Mouse (Mus musculus) monocyte, adult 5-6 weeks (primary cell): ENCODE data around the gene Atp6v0a4. TPM values are rescaled to one million over a fixed set of nuclear protein-coding genes. Genes with fewer than 3 reads are reported as not detected.

ENCODE experiments used
- ATAC-seq: fragments of 153-309, 156-312 bp; replicated peaks from 2 replicates; pipeline ENCODE4 v1.8.0; 2017; ENCODE audit warnings: mild to moderate bottlenecking; ENCODE audit not compliant: low TSS enrichment, insufficient number of reproducible peaks, severe bottlenecking, poor library complexity, low FRiP score
- total RNA-seq: library from RNA; stranded (forward); fragments of 200-1000, 200-491, 200-594 nt; gene quantifications from 3 replicates; pipeline ENCODE4 v1.2.3, GENCODE M21; 2017

Gene Atp6v0a4
- total RNA-seq, 1 experiment from 2014 or later = not detected

GRCm38 (mm10) chr6:38129883-38130282, 5.5 kb upstream of the Atp6v0a4 start:
- no peak for ATAC-seq

GRCm38 (mm10) chr6:38128115-38128514, 3.7 kb upstream of the Atp6v0a4 start:
- ATAC-seq = no peak

GRCm38 (mm10) chr6:38125462-38125861, 1.1 kb upstream of the Atp6v0a4 start:
- no peak for ATAC-seq

- ATAC-seq = no peak
These were observed 496 bp upstream of the Atp6v0a4 start for GRCm38 (mm10) chr6:38124882-38125281.

GRCm38 (mm10) chr6:38123471-38124206, 747 bp downstream of the Atp6v0a4 start:
- ATAC-seq = no peak

GRCm38 (mm10) chr6:38122791-38123190, 1.6 kb downstream of the Atp6v0a4 start:
- no peak for ATAC-seq

GRCm38 (mm10) chr6:38121843-38122242, 2.5 kb downstream of the Atp6v0a4 start:
- ATAC-seq = no peak

- no peak for ATAC-seq
These were observed 3.6 kb downstream of the Atp6v0a4 start for GRCm38 (mm10) chr6:38120681-38121371.

- ATAC-seq = no peak
These were observed 6.0 kb downstream of the Atp6v0a4 start for GRCm38 (mm10) chr6:38118341-38118740.

GRCm38 (mm10) chr6:38116107-38116770, 8.1 kb downstream of the Atp6v0a4 start:
- no peak for ATAC-seq

GRCm38 (mm10) chr6:38110859-38111258, 13.5 kb downstream of the Atp6v0a4 start:
- no peak for ATAC-seq

- ATAC-seq = no peak
These were observed 14.5 kb downstream of the Atp6v0a4 start for GRCm38 (mm10) chr6:38109871-38110270.

- no peak for ATAC-seq
These were observed 15.1 kb downstream of the Atp6v0a4 start, which contains the start of gene Tmem213 for GRCm38 (mm10) chr6:38109160-38109795. Tmem213 (plus strand) TSS chr6:38109255.

GRCm38 (mm10) chr6:38108449-38108848, 15.9 kb downstream of the Atp6v0a4 start:
- ATAC-seq = no peak

- ATAC-seq = no peak
These were observed 18.5 kb downstream of the Atp6v0a4 start for GRCm38 (mm10) chr6:38105924-38106323.

GRCm38 (mm10) chr6:38103775-38104174, 20.6 kb downstream of the Atp6v0a4 start:
- no peak for ATAC-seq

GRCm38 (mm10) chr6:38102216-38102795, 22.1 kb downstream of the Atp6v0a4 start:
- ATAC-seq = no peak

GRCm38 (mm10) chr6:38096961-38097370, 27.4 kb downstream of the Atp6v0a4 start:
- no peak for ATAC-seq

- no peak for ATAC-seq
These were observed 29.7 kb downstream of the Atp6v0a4 start for GRCm38 (mm10) chr6:38094701-38095100.
